Mouse (Mus musculus) frontal cortex, postnatal 25 days (tissue): ENCODE results near the gene Ifih1.

ENCODE experiments used
- DNase-seq, 2 experiments: peaks; one replicate each; pipeline ENCODE4 v3.0.0; 2022; ENCODE audit warnings: low spot score in 2 of 2

The Ifih1 gene

DNA sequence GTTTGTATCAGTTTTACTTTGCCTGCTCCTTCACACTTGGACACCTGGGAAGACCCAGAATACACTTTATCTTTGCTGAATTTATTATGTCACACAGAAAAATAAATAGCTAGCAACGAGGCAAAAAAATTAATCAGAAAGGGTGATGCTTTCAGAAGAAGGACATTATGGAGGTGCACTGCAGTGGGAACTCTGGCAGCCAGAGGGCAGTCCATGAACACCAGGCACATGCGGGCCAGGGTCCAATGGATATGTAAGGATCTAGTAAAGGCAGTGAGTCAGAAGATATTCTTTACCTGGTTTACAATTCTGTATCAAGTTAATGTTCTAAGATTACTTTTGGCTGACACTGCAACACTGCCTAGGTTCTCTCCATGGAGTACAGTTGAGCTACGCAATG is 96.4 kb downstream of the Ifih1 start:
- no peak for DNase-seq

DNA sequence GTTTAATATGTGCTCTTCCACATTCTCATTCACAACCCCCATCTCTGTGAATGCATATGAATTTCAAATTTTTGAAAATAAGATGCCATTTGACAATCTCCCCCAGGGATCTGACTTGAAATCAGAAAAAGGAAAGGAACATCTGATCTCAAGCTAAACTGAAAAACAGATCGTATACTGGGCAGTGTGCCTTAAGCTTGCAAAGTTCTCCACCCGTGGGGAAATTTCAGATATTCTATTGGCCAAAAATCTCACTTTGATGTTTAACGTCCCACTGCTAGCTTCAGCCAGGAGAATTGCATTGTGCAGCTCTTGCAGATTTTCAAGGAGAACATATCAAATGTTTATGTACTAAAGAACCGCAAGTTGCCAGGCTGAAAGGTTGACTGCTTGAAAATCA is 96.9 kb downstream of the Ifih1 start:
- DNase-seq, result no peak

DNA sequence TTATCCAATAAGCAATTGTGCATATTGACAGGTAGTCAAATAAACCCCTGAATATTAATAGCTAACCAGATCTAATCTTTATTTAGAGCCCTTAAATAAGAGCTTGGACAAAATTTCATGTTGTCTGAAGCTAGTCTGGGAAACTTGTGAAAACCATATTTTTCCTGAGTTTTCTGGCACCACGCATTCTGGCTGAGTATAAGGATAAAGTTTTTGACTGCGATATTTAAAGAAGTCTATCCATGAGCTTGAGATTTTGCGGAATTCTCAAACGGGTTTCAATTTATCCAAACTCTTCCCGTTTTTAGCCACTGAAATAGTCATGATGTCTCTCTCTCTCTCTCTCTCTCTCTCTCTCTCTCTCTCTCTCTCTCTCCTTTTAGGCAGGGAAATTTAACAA is 98.0 kb downstream of the Ifih1 start:
- no peak for DNase-seq
